Mouse (Mus musculus): Measurements from ENCODE around the gene Iffo1.

The Iffo1 gene

DNA sequence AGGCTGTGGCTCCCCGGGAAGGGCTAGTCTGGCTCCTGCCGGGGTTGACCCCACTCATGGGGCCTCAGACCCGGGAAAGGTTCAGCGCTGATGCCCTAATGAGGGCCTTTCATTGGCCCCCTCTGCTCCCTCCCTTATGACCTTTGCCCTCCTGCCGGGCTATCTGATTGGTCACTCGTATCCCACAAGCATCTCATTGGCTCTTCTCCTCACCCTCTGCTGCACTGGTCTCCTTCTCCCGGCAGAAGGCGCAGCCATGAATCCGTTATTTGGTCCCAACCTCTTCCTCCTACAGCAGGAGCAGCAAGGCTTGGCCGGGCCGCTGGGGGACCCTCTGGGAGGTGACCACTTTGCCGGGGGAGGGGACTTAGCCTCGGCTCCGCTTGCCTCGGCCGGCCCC, at the start of gene Iffo1:
TSS of gene Iffo1 (plus strand) at position 241 of the 400 bp plus-strand sequence.
- no peak for DNase-seq (ENCODE audit: extremely low read depth, low read depth, low spot score)

DNA sequence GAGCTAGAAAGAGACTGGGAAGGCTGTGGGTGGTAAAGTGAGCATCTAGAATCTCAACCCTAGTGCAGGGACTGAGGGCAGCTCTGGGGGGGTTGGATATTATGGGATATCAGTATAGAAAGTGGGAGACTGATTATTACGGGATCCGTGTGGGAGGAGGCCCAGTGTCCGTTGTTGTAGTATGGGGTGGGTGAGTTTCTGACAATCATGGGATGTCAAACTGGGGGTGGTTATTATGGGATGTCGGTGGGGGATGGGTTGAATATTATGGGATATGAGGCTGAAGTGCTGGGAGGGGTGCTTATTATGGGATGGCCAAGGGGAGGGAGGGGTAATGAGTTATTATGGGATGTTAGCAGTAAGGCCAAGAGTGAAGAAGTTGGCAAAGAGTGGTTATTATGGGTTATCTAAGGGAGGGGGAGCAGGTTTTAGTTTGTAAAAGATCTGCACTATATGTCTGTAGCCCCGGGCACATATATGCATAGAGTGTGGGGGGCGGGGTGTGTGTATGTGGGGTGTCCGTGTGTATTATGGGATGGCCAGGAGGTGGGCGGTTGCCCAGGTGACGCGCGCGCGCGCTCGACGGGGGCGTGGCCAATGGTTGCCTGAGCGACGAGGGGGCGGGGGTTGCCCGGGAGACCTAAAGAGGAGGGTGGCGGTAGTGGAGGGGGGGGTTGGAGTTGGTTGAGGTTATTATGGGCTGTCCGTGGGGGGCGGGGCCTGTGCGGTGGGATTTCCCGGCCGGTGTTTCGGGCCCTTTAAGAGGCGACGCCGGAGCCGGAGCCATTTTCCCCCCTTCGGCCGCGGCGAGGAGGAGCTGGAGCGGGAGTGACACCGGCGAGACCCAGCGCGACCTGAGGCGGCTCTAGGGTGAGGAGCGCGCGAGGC, 49.4 kb upstream of the Iffo1 start, which contains the start of gene Chd4:
TSS of gene Chd4 (plus strand) at position 591 of the 888 bp plus-strand sequence.
- DNase-seq (ENCODE audit: extremely low read depth, low read depth, low spot score) = no peak

DNA sequence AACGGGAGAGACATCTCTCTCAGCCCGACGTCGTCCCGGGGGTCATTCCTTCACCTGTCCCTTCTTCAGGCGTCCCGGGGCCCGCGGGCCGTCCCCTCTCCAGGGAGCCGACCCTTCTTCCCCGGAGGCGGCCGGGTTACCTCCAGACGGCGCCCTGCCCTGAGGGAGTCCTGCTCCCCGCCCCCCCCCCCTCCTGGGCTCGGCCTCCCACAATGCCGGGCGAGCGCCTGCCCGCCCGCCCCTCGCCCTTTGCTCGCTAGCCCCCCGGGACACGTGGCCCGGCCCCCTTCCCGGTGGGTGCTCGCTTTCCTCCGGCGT, 48.8 kb upstream of the Iffo1 start:
- DNase-seq (ENCODE audit: extremely low read depth, low read depth, low spot score) = no peak

DNA sequence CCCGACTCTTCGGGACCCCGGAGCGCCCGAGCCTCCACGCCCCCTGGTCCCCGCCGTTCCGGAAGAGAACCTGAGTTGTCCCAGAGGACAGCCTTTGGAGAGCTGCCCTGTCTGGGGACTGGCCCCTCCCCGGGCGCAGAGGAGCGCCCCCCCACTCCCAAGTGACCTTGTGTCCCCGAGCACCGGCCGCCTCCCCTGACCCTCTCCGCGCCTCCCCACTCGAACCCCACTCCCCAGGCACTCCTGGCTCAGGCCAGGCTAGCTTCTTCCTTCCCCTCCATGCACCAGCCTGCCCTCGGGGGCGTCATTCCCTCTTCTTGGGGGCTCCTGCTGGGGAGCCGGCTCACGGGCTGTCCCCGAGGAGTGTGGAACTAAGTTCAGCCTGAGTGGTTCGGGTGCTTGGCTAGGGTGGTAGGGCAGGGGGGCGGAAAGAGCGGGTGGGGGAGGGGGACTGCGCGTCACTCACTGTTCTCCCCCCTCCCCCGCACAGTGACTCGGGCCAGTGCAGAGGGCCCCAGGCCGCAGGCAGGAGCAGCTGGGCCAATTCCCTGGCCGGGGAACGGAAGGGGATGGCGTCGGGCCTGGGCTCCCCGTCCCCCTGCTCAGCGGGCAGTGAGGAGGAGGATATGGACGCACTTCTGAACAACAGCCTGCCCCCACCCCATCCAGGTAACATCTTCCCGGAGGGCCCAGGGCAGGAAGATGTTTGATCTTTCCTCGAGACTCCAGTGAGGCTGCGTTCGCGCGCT, 48.3 kb upstream of the Iffo1 start:
- DNase-seq (ENCODE audit: extremely low read depth, low read depth, low spot score) = no peak

DNA sequence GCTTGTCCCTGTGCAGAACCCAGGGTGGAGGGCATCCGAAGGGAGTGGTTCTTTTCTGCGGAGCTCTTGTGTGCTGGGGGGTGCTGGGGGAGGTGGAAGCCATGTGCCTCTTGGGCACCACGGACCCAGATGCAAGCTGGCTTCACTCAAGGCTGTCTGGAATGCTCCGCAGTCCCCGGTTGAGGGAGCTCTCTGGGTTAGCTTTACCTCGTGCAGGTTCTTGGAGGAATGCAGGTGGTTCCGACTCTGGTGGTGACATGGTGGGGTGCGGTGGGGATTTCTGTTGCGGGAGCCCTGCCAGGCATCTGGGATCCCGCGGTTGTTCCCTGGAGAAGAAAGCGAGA, 47.7 kb upstream of the Iffo1 start:
- DNase-seq (ENCODE audit: extremely low read depth, low read depth, low spot score) = no peak

DNA sequence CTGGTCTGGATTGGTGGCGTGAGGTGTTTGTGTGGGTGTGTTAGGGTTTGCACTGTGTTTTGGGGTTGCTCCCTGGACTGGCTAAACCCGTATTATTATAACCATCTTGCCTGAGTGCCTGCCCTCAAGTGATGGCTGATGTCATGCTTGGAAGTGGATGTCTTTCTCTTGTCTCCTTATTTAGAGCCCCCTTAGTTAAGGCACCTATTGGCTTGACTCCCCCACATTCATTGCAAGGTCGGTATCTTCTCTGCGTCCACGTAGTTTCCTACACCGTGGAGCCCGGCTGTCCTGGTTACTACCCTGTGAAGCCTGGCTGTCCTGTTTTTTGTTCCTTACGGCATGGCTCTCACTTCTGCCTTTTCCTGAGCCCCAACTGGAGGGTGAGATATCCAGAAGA, 47.1 kb upstream of the Iffo1 start:
- no peak for DNase-seq (ENCODE audit: extremely low read depth, low read depth, low spot score)

DNA sequence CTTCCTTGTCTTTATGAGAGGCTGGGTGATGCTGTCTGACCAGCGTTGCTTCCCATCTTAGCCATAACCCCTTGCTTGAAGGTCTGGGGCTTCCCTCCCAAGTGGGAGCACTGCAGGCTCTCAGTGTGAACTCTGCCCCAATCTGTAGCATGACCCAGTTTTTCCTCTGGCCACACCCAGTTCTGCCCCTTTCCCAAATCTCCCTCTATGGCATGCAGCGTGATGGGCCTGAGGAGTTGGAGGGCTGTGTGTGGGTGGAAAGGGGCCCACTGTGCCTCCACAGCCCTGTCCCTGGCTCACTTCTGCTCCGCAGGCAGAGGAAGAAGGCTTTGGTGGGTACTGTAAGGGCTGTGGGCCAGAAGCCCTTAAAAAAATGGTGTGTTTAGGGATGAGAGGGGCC, 46.5 kb upstream of the Iffo1 start:
- no peak for DNase-seq (ENCODE audit: extremely low read depth, low read depth, low spot score)

DNA sequence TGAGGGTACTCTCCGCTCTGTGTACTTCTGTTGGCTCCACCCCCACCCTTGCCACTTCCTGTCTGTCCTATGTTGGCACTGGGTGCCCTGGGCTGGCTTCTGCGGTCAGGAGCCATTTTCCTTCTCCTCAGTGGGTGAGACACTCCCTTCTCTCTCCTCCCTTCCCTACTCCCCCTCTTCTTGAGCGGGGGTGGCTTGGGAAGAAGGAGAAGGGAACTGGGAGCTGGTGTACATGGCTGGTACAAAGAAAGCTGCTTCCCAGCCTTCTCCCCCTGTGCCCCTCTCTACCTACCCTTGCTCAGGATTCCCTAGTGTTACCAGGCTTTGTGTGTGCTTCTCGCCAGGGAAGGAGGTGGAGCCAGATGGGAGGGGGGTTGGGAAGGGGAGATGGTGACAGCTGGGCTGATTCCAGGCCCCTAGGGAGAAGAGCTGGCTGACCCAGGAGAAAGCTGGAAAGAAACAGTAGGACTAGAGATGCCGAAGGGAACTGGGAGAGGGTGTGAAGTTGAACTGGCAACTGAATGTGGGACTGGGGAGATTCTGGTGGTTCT, 45.5 kb upstream of the Iffo1 start:
- DNase-seq (ENCODE audit: extremely low read depth, low read depth, low spot score) = no peak

DNA sequence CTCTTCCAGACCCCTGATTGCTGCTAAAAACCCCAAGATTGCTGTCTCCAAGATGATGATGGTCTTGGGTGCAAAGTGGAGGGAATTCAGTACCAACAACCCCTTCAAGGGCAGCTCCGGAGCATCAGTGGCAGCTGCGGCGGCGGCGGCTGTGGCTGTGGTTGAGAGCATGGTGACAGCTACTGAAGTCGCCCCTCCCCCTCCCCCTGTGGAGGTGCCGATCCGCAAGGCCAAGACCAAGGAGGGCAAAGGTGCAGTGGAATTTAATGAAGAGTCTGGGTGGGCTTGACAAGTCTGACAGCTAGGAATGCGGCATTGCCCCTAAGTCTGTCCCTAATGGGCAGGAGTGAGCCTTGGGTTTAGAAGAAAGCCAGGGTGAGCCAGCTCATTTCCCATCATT, 43.6 kb upstream of the Iffo1 start:
- DNase-seq (ENCODE audit: extremely low read depth, low read depth, low spot score) = no peak

DNA sequence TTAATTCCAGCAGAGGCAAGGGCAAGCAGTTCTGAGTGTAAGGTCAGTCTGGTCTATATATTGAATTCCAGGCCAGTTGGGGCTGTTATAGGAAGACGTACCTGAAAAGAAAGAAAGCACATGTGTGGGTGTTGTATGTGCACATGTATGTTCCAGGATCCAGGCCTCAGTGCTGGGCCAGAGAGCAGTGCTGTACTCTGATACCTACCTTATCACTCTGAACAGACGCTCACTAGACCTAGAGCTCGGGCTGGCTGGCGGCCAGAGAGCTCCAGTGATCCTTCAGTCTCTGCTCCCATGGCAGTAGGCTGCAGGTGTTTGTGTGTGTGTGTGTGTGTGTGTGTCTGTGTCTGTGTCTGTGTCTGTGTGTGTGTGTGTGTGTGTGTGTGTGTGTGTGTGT, 40.8 kb upstream of the Iffo1 start:
- no peak for DNase-seq (ENCODE audit: extremely low read depth, low read depth, low spot score)

DNA sequence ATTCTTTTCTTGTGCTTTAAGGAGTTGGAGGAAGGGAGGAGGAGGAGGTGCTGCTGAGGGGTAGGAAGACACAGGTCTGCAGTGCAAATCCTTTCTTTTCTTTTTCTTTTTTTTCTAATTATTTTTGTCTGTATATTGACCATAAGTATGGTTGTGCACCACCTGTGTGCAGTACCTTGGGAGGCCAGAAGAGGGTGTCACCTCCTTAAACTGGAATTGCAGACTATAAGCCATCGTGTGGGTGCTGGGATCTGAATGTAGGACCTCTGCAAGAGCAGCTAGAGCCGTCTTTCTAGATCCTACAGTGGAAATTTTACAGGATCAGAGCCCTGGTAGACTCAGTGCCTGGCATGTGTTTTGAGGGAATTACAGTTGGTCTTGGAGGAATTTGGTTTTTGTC, 37.3 kb upstream of the Iffo1 start:
- DNase-seq (ENCODE audit: extremely low read depth, low read depth, low spot score) = no peak

DNA sequence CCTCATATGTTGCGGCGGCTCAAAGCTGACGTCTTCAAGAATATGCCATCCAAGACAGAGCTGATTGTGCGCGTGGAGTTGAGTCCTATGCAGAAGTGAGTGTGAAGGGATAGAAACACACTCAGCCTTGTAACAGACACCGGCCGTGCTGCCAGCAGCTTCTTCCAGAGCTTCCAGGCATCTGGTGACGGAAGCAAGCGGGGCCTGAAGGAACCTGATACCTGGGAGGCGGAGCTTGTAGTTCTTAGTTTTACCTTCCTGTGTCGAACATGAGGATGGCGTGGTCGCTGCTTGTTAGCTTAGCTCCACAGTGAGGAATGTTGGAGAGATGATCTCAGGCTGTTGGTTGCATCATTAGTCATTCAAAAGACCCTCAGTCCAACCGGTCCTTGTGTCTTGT, 35.7 kb upstream of the Iffo1 start:
- no peak for DNase-seq (ENCODE audit: extremely low read depth, low read depth, low spot score)

DNA sequence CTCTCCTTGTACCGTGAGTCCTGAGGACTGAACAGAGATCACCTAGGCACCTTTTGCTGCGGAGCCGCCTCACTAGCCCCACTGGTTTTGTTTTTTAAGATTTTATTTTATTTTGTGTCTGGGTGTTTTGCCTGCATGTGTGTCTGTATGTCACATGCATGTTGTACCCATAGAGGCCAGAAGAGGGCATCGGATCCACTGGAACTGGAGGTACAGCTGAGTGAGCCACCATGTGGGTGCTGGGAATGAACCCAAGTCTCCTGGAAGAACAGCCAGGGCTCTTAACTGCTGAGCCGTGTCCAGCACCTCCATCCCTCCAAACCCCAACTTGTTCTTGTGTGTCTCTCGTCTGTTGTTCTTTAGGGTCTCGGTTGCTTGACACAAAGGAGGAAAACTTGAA, 34.1 kb upstream of the Iffo1 start:
- no peak for DNase-seq (ENCODE audit: extremely low read depth, low read depth, low spot score)

DNA sequence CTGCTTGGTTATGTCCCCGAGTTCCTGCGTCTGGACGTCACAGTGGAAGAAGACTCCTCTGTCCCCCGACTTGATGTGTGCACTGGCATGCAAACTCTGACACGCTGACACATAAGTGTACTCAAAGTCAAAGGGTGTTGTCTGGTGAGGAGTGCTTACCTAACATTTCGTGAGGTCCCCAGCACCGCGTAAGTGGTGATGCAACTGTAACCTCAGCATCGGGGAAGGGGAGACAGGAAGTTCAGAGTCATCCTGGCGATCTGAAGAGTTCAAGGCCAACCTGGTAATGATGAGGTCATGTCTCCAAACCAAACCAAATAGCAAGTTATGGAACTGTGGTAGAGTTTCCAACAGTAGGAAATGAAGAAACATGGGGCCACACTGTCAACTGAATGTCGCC, 32.5 kb upstream of the Iffo1 start:
- DNase-seq (ENCODE audit: extremely low read depth, low read depth, low spot score) = no peak

DNA sequence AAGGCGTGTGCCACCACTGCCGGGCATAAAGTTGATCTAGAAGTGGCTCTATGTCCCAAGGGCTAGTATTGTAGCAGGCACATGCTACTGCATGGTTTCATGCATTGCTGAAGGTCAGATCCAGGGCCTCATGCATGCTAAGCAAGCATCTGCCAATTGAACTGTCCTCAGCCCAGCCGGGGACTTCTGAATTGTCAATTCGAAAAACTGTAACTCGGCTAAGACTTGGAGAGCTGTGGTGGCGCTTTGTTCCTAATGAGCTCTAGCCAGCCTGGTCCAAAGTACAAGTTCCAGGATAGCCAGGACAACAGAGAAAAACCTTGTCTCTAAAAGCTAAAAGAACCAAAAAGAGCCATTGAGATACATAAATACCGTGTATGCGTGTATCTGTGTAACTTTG, 25.7 kb upstream of the Iffo1 start:
- no peak for DNase-seq (ENCODE audit: extremely low read depth, low read depth, low spot score)

DNA sequence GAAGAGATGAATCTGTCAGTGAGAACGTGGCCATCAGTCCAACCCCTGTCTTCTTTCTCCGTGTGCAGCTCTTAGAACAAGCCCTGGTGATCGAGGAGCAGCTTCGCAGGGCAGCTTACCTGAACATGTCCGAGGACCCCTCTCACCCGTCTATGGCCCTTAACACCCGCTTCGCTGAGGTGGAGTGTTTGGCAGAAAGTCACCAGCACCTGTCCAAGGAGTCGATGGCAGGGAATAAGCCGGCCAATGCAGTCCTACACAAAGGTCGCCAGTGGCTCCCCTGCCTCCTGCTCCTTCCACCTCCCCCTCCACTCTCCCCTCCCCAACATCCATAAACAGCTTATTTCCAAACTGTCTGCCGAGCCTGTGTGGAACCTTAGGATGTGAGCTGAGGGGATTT, 16.3 kb upstream of the Iffo1 start:
- no peak for DNase-seq (ENCODE audit: extremely low read depth, low read depth, low spot score)

DNA sequence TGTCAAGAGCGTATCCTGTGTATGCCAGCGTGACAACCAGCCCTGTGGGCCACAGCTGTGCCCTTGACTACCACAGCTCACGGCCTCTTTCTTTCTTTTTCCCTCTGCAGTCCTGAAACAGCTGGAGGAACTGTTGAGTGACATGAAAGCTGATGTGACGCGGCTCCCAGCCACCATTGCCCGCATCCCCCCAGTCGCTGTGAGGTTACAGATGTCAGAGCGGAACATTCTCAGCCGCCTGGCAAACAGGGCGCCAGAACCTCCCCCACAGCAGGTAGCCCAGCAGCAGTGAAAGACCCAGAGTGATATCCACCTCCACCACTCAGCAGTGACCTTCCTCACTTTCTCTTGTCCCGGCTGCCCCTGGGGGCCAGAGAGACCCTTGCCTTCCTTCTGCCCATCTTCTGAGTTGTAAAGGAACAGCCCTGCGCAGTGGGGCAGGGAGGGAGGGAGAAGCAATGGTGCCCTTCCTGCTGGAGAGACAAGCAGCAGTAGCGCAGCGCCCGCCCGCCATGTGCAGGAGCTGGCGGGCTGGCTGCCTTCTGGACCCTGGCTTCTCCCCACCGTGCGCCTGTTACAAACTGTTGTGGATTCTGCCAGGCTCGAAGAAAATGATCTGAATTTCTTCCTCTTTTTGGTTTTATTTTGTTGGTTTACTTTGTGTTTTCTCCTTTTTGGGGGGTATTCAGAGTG, 15.2 kb upstream of the Iffo1 start:
- DNase-seq (ENCODE audit: extremely low read depth, low read depth, low spot score) = no peak

DNA sequence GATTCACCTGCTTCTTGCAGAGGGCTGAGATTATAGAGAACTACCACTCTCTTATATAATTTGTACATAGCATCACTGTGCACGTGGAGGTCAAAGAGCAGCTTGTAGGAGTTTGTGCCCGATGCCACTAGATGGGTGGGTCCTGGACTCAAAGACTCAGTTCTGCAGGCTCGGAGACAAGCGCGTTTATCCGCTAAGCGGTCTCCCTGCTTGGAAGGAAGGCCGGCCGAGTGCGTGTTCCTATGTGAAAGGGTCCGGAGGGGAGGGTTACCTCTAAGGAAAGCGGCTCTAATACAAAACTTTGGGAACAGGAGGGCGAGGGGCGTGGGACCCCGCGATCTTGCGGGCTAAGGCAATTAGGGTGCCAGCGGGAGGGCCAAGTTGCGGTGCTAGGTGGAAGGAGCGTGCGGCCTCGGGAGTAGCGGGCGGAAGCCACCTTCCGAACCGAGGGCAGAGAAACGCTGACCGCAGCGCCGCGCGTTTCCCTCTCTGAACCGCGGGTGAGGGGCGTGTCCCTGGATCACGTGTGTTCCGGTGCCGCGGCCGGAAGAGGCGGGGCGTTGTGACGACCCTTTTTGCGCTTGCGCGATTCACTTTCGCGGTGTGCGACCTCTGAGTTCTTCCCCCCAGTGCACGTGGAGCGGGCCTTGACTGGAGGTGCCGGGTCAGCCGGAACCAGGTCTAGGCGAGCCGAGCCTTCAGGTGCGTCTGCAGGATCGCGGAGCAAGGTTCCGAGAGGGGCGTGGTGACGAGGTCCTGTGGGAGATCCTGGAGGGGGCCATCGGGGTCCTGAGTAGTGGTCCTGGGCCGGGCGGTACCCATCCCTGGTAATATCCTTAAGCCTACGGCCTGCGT, 13.5 kb upstream of the Iffo1 start, which contains the start of gene Nop2:
TSS of gene Nop2 (plus strand) at position 608 of the 855 bp plus-strand sequence.
- no peak for DNase-seq (ENCODE audit: extremely low read depth, low read depth, low spot score)

DNA sequence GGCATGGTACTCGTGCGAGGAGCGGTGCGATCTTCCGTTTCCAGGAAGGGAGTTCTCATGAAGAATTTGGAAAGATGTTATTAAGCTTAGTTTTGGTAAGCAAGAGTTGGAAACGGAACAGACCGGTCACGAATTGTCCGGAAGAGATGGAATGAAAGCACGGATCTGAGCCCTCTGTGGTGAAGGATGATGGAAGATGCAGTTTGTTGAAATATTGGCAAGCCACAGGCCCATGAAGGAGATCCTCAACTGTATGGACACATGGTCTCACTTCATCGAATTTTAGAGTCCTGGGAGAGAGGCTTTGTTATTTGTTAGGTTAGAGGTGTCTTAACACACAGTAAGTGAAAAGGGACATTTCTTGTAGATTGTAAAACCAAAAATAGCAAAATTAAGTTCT, 12.6 kb upstream of the Iffo1 start:
- DNase-seq (ENCODE audit: extremely low read depth, low read depth, low spot score) = no peak

DNA sequence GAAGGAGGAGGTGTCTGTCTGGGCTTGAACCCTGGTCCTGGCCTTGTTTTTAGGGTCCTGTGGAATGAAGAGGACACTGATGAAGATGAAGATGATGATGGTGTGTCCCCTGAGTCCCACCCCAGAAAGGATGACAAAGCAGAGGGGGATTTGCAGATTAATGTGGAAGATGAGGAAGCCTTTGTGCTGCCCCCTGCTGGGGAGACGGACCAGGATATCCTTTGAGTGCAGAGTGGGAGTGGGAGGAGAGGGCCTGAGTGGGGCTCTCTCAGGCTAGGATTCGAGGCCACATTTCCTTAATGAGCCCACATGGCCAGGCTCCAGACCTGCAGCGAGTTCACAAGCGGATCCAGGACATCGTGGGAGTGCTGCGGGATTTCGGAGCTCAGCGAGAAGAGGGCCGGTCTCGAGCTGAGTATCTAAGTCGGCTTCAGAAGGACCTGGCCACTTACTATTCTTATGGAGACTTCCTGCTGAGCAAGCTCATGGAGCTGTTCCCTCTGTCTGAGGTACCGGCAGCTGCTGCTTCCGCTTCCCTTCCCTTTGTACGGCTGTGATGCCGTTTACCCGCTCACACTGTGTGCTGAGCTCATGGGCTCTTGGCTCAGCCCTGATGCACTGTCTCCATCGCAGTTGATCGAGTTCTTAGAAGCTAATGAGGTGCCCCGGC, 7.9 kb upstream of the Iffo1 start:
- no peak for DNase-seq (ENCODE audit: extremely low read depth, low read depth, low spot score)
